Mouse (Mus musculus) limb, embryonic 15.5 days (tissue): ENCODE results near the gene BC048671. TPM values are rescaled to one million over a fixed set of nuclear protein-coding genes. Genes with fewer than 3 reads are reported as not detected.

Experiments
- polyA plus RNA-seq: library from polyadenylated mRNA; unstranded; fragments of >200 nt; fragmentation: Nextera tagmentation; extraction: Ambion mirVana; gene quantifications from 2 replicates; pipeline ENCODE4 v1.2.1, GENCODE M21; 2015

The BC048671 gene
- polyA plus RNA-seq, 1 experiment from 2014 or later = not detected

Other genes with a start within 250 kb of the BC048671 start
- gene Vmn1r49, start 222.7 kb upstream of the BC048671 start, polyA plus RNA-seq = not detected in 2 replicates
- gene Vmn1r50, start 199.8 kb upstream of the BC048671 start, polyA plus RNA-seq = not detected in 2 replicates
- gene Vmn1r51, start 178.6 kb upstream of the BC048671 start, polyA plus RNA-seq = not detected in 2 replicates
- not detected in 2 replicates for gene Vmn1r52, start 126.4 kb upstream of the BC048671 start, polyA plus RNA-seq
- gene V1ra8, start 98.4 kb upstream of the BC048671 start, polyA plus RNA-seq = not detected in 2 replicates
- not detected in 2 replicates for gene Vmn1r53, start 76.8 kb upstream of the BC048671 start, polyA plus RNA-seq
- not detected in 2 replicates for gene Vmn1r54, start 54.9 kb upstream of the BC048671 start, polyA plus RNA-seq
- 1.1 and 1.9 TPM in 2 replicates for gene Chst13, start 24.0 kb downstream of the BC048671 start, polyA plus RNA-seq
- gene Uroc1, start 32.1 kb downstream of the BC048671 start, polyA plus RNA-seq = 0.36 and 0.37 TPM in 2 replicates
- gene Zxdc, start 68.3 kb downstream of the BC048671 start, polyA plus RNA-seq = 6.7 and 8.9 TPM in 2 replicates
- 0.44 and 1.0 TPM in 2 replicates for gene Cfap100, start 127.6 kb downstream of the BC048671 start, polyA plus RNA-seq
- gene Klf15, start 161.4 kb downstream of the BC048671 start, polyA plus RNA-seq = 5.9 and 6.0 TPM in 2 replicates
- gene Aldh1l1, start 185.2 kb downstream of the BC048671 start, polyA plus RNA-seq = 1.9 and 2.7 TPM in 2 replicates